Mouse (Mus musculus) kidney, adult 2 months (tissue): Measurements from ENCODE around the gene Adipor2.

Experiments used
- CTCF ChIP-seq: fragments of 200-500 bp; conservative IDR thresholded peaks from 2 replicates; pipeline ENCODE4 v1.5.1; 2011; ENCODE audit warnings: low read depth, mild to moderate bottlenecking, control low read depth, low read length, moderate library complexity, mixed read lengths; ENCODE audit not compliant: insufficient read depth, insufficient read length
- POLR2A ChIP-seq: fragments of 200-500 bp; IDR thresholded peaks from one replicate; pipeline ENCODE4 v1.6.1; 2011; ENCODE audit warnings: low read depth, low read length, control low read depth

- TF ChIP-seq POLR2A, result no peak
- TF ChIP-seq CTCF, result no peak
Measured at GRCm38 (mm10) chr6:119372237-119372636, 45.3 kb downstream of the Adipor2 start.
